Mouse (Mus musculus): ENCODE results near the gene Slc25a13. TPM values are rescaled to one million over a fixed set of nuclear protein-coding genes. Genes with fewer than 3 reads are reported as not detected.

Gene Slc25a13
- total and polyA plus RNA-seq, 3 experiments = not detected

DNA sequence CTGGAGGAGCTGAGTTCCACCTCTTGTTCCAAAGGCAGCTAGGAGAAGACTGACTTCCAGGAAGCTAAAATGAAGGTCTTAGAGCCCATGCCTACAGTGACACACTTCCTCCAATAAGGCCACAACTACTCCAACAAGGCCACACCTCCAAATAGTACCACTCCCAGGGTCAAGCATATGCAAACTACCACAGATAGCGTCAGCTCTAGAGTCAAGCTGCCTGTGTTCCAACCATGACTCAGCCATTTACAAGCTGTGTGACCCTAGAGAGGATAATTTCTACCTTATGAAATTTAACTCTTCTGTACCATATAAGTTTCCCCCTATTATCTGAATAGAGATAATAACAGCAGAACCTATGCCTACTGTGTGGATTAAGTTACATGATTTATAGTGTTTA is 9.6 kb downstream of the Slc25a13 start:
- DNase-seq (ENCODE audit: extremely low read depth) = peak; percentile 29
- Histone ChIP-seq H3K4me2 (ENCODE audit: insufficient read depth, low read depth, poor library complexity, severe bottlenecking) (no peak overlapping the region), H3K4me3 (replicated peaks in 1 of 3; ENCODE audit: low read depth in 2 of 3, low read length in 2 of 3, poor library complexity in 1 of 3) (no peak overlapping the region), H3K9ac (ENCODE audit: insufficient read depth, low read depth) (no peak overlapping the region), H3K79me2 (replicated peaks; ENCODE audit: control insufficient read depth, extremely low read depth, insufficient read depth, poor library complexity, severe bottlenecking) (no peaks in the 10 kb centered on the region), H3K36me3 (replicated peaks in 1 of 2; ENCODE audit: control insufficient read depth in 1 of 2, insufficient read depth in 1 of 2, low read length in 1 of 2) (no peaks in the 10 kb centered on the region), H3K27ac (ENCODE audit: insufficient read depth, low read depth) (no peak overlapping the region), H3K4me1 (ENCODE audit: control insufficient read depth in 1 of 2, insufficient read depth in 2 of 2) (peaks cover 3 to 27% of the 10 kb centered on the region in 2 experiments; a peak in 3 of 4 replicates), H3K9me3 (replicated peaks; ENCODE audit: low read length) (no peaks in the 10 kb centered on the region), H3K27me3 (replicated peaks) (no peaks in the 10 kb centered on the region)
- 0 out of 2 replicates have a peak, but pooled peaks have one; percentile 19 for TF ChIP-seq MAFK (IDR thresholded peaks at IDR 0.05; ENCODE audit: insufficient replicate concordance, low read length)
- TF ChIP-seq RCOR1 (conservative IDR thresholded peaks at IDR 0.05; ENCODE audit: low read depth, low read length) = no peak
- dilution Hi-C loops (cut with MboI; ENCODE audit: extremely low pct_ligation_motif_present, extremely low pct_unique_long_range_greater_than_20kb, low sequenced_read_pairs) = no loop called here
- in situ Hi-C loops (cut with MboI; ENCODE audit: low pct_ligation_motif_present, low pct_unique_long_range_greater_than_20kb, low sequenced_read_pairs) = no loop called here

GRCm38 (mm10) chr6:6205599-6206165 is 11.3 kb downstream of the Slc25a13 start:
- in situ Hi-C loops (cut with MboI; ENCODE audit: low pct_ligation_motif_present, low pct_unique_long_range_greater_than_20kb, low sequenced_read_pairs) = no loop called here
- H3K4me2 ChIP-seq (ENCODE audit: insufficient read depth, low read depth, poor library complexity, severe bottlenecking) = no peak overlapping the region
- DNase-seq (ENCODE audit: extremely low read depth) = no peak
- H3K4me3 ChIP-seq (replicated peaks in 1 of 3; ENCODE audit: low read depth in 2 of 3, low read length in 2 of 3, poor library complexity in 1 of 3) = no peak overlapping the region
- H3K27me3 ChIP-seq (replicated peaks) = no peaks in the 10 kb centered on the region
- H3K9me3 ChIP-seq (replicated peaks; ENCODE audit: low read length) = no peaks in the 10 kb centered on the region
- no peaks in the 10 kb centered on the region for H3K36me3 ChIP-seq (replicated peaks in 1 of 2; ENCODE audit: control insufficient read depth in 1 of 2, insufficient read depth in 1 of 2, low read length in 1 of 2)
- TF ChIP-seq JUND (conservative IDR thresholded peaks at IDR 0.05; ENCODE audit: low read depth, low read length) (no peak), HCFC1 (IDR thresholded peaks at IDR 0.05; ENCODE audit: low read depth, low read length) (no peak), CHD2 (IDR thresholded peaks at IDR 0.05; ENCODE audit: low read length) (no peak), JUN (IDR thresholded peaks at IDR 0.05; ENCODE audit: insufficient read depth, low read depth, low read length) (no peak), ZC3H11A (IDR thresholded peaks at IDR 0.05; ENCODE audit: low read depth, low read length) (no peak), EP300 (IDR thresholded peaks at IDR 0.05; ENCODE audit: low read length) (no peak), UBTF (IDR thresholded peaks at IDR 0.05; ENCODE audit: low read depth, low read length) (no peak), POLR2AphosphoS2 (IDR thresholded peaks at IDR 0.05; ENCODE audit: low read depth, low read length) (no peak)
- H3K9ac ChIP-seq (ENCODE audit: insufficient read depth, low read depth) = no peak overlapping the region
- peaks cover 3 to 14% of the 10 kb centered on the region in 2 experiments; a peak in 3 of 4 replicates for H3K4me1 ChIP-seq (ENCODE audit: control insufficient read depth in 1 of 2, insufficient read depth in 2 of 2)
- H3K79me2 ChIP-seq (replicated peaks; ENCODE audit: control insufficient read depth, extremely low read depth, insufficient read depth, poor library complexity, severe bottlenecking) = no peaks in the 10 kb centered on the region
- dilution Hi-C loops (cut with MboI; ENCODE audit: extremely low pct_ligation_motif_present, extremely low pct_unique_long_range_greater_than_20kb, low sequenced_read_pairs) = no loop called here
- no peak overlapping the region for H3K27ac ChIP-seq (ENCODE audit: insufficient read depth, low read depth)

DNA sequence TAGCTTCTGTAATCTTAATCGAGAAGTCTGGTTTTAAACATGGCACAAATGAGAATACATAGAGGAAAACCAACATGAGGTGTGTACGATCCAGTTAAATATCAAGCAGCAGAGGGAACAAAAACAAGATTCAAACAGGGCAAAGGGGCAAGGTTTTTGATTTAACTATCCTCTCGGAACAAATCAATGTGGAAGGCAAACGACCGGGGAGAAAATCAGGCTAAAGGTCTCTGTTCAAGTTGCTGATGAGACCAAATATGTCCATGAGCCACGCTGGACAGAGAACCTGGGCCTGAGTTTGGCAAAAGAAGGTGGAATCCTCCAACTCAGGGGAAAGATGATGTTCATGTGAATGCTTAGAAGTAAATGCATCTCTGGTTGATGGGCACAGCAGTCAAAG is 14.5 kb downstream of the Slc25a13 start:
- in situ Hi-C loops (cut with MboI; ENCODE audit: low pct_ligation_motif_present, low pct_unique_long_range_greater_than_20kb, low sequenced_read_pairs) (no loop called here), dilution Hi-C loops (cut with MboI; ENCODE audit: extremely low pct_ligation_motif_present, extremely low pct_unique_long_range_greater_than_20kb, low sequenced_read_pairs) (no loop called here)
- DNase-seq (ENCODE audit: extremely low read depth) = no peak
- no peak for TF ChIP-seq MAX (IDR thresholded peaks at IDR 0.05; ENCODE audit: low read length)
- TF ChIP-seq MEF2A (IDR thresholded peaks at IDR 0.05; ENCODE audit: borderline replicate concordance, low read depth, low read length) = no peak
- H3K4me2 ChIP-seq (ENCODE audit: insufficient read depth, low read depth, poor library complexity, severe bottlenecking) = no peak overlapping the region
- no peak overlapping the region for H3K27ac ChIP-seq (ENCODE audit: insufficient read depth, low read depth)
- no peaks in the 10 kb centered on the region for H3K9me3 ChIP-seq (replicated peaks; ENCODE audit: low read length)
- H3K27me3 ChIP-seq (replicated peaks) = no peaks in the 10 kb centered on the region
- no peak overlapping the region for H3K4me3 ChIP-seq (replicated peaks in 1 of 3; ENCODE audit: low read depth in 2 of 3, low read length in 2 of 3, poor library complexity in 1 of 3)
- no peak overlapping the region for H3K9ac ChIP-seq (ENCODE audit: insufficient read depth, low read depth)
- no peaks in the 10 kb centered on the region for H3K36me3 ChIP-seq (replicated peaks in 1 of 2; ENCODE audit: control insufficient read depth in 1 of 2, insufficient read depth in 1 of 2, low read length in 1 of 2)
- no peaks in the 10 kb centered on the region for H3K79me2 ChIP-seq (replicated peaks; ENCODE audit: control insufficient read depth, extremely low read depth, insufficient read depth, poor library complexity, severe bottlenecking)
- peaks cover 0 to 2% of the 10 kb centered on the region in 2 experiments; a peak in 1 of 4 replicates for H3K4me1 ChIP-seq (ENCODE audit: control insufficient read depth in 1 of 2, insufficient read depth in 2 of 2)
